Mouse (Mus musculus) CH12.LX (cell line): ENCODE measurements at regions not wholly inside any gene's neighbourhood (a gene's known extent, or its start where the extent isn't known, plus 50 kb on each side); places are given as distances from the start of the nearest gene placed in this dataset.

Experiments
- DNase-seq: peaks from one replicate; pipeline ENCODE4 v3.0.0-alpha.2; 2013; ENCODE audit errors: extremely low read depth
- H3K27ac ChIP-seq: 2 replicates; pipeline ENCODE4 v1.5.1; 2012; ENCODE audit warnings: low read depth, mild to moderate bottlenecking, control low read depth, moderate library complexity; ENCODE audit not compliant: insufficient read depth
- H3K27me3 ChIP-seq: replicated peaks from 2 replicates; pipeline ENCODE3; 2012; ENCODE audit warnings: inconsistent platforms
- H3K36me3 ChIP-seq, 2 experiments: replicated peaks in 1 of 2; 2 replicates each; pipeline versions ENCODE3 to v1.6.1; 2012; ENCODE audit warnings: inconsistent platforms in 1 of 2, low read length in 1 of 2, mild to moderate bottlenecking in 1 of 2, mixed read lengths in 1 of 2, moderate library complexity in 1 of 2; ENCODE audit not compliant: control insufficient read depth in 1 of 2, insufficient read depth in 1 of 2
- H3K4me1 ChIP-seq, 2 experiments: 2 replicates each; pipeline ENCODE4 v1.6.1; 2012; ENCODE audit warnings: inconsistent platforms in 1 of 2, moderate library complexity in 1 of 2; ENCODE audit not compliant: insufficient read depth in 2 of 2, control insufficient read depth in 1 of 2
- H3K4me2 ChIP-seq: 2 replicates; pipeline ENCODE4 v1.6.1; 2012; ENCODE audit warnings: low read depth, mild to moderate bottlenecking, control low read depth; ENCODE audit not compliant: poor library complexity, insufficient read depth, severe bottlenecking
- H3K4me3 ChIP-seq, 3 experiments: fragments of 150-350 bp in 1 of 3; sonication (generic) in 1 of 3; replicated peaks in 1 of 3; 2 replicates each; pipeline versions ENCODE3 to v1.5.1; 2011 to 2012; ENCODE audit warnings: low read depth in 2 of 3, low read length in 2 of 3, mild to moderate bottlenecking in 2 of 3, moderate library complexity in 2 of 3, control low read depth in 1 of 3, improper control_type of control experiment in 1 of 3, inconsistent platforms in 1 of 3, mixed read lengths in 1 of 3; ENCODE audit not compliant: poor library complexity in 1 of 3
- H3K79me2 ChIP-seq: replicated peaks from 2 replicates; pipeline ENCODE4 v1.6.1; 2012; ENCODE audit warnings: mild to moderate bottlenecking, moderate library complexity; ENCODE audit not compliant: control insufficient read depth, poor library complexity, insufficient read depth, severe bottlenecking; ENCODE audit errors: extremely low read depth
- H3K9ac ChIP-seq: 2 replicates; pipeline ENCODE4 v1.6.1; 2012; ENCODE audit warnings: low read depth, mild to moderate bottlenecking, control low read depth, moderate library complexity; ENCODE audit not compliant: insufficient read depth
- H3K9me3 ChIP-seq: replicated peaks from 2 replicates; pipeline ENCODE3; 2012; ENCODE audit warnings: low read length, inconsistent platforms, mixed read lengths
- CHD1 ChIP-seq: IDR thresholded peaks from 2 replicates; pipeline ENCODE4 v1.6.1; 2012; ENCODE audit warnings: low read depth, low read length, improper control_type of control experiment, inconsistent platforms
- CHD2 ChIP-seq: IDR thresholded peaks from 2 replicates; pipeline ENCODE4 v1.6.1; 2011; ENCODE audit warnings: low read length, improper control_type of control experiment
- ETS1 ChIP-seq: conservative IDR thresholded peaks from 2 replicates; pipeline ENCODE4 v1.6.1; 2012; ENCODE audit warnings: low read depth, mild to moderate bottlenecking, inconsistent platforms, low read length, improper control_type of control experiment, moderate library complexity
- IRF4 ChIP-seq: IDR thresholded peaks from 2 replicates; pipeline ENCODE4 v1.6.1; 2014; ENCODE audit warnings: low read depth, mild to moderate bottlenecking, inconsistent platforms, low read length, improper control_type of control experiment
- JUND ChIP-seq: conservative IDR thresholded peaks from 2 replicates; pipeline ENCODE4 v1.6.1; 2011; ENCODE audit warnings: low read depth, low read length, improper control_type of control experiment
- MAFK ChIP-seq: IDR thresholded peaks from 2 replicates; pipeline ENCODE4 v1.6.1; 2011; ENCODE audit warnings: low read length, improper control_type of control experiment; ENCODE audit not compliant: insufficient replicate concordance
- MEF2A ChIP-seq: IDR thresholded peaks from 2 replicates; pipeline ENCODE4 v1.6.1; 2014; ENCODE audit warnings: low read depth, mild to moderate bottlenecking, inconsistent platforms, low read length, improper control_type of control experiment, borderline replicate concordance
- NELFE ChIP-seq: IDR thresholded peaks from 2 replicates; pipeline ENCODE4 v1.6.1; 2011; ENCODE audit warnings: low read depth, low read length, improper control_type of control experiment
- NRF1 ChIP-seq: IDR thresholded peaks from 2 replicates; pipeline ENCODE4 v1.6.1; 2014; ENCODE audit warnings: low read depth, mild to moderate bottlenecking, inconsistent platforms, low read length, improper control_type of control experiment, moderate library complexity
- PAX5 ChIP-seq: IDR thresholded peaks from 2 replicates; pipeline ENCODE4 v1.6.1; 2012; ENCODE audit warnings: low read length, inconsistent platforms, mixed read lengths
- RAD21 ChIP-seq: IDR thresholded peaks from 2 replicates; pipeline ENCODE4 v1.6.1; 2011; ENCODE audit warnings: low read depth, mild to moderate bottlenecking, low read length, improper control_type of control experiment, moderate library complexity
- RCOR1 ChIP-seq: conservative IDR thresholded peaks from 2 replicates; pipeline ENCODE4 v1.6.1; 2012; ENCODE audit warnings: low read depth, mild to moderate bottlenecking, inconsistent platforms, low read length, improper control_type of control experiment
- SIN3A ChIP-seq: IDR thresholded peaks from 2 replicates; pipeline ENCODE4 v1.6.1; 2012; ENCODE audit warnings: low read length, improper control_type of control experiment, inconsistent platforms
- UBTF ChIP-seq: IDR thresholded peaks from 2 replicates; pipeline ENCODE4 v1.6.1; 2012; ENCODE audit warnings: low read depth, mild to moderate bottlenecking, inconsistent platforms, low read length, improper control_type of control experiment, moderate library complexity
- USF1 ChIP-seq: IDR thresholded peaks from 2 replicates; pipeline ENCODE4 v1.6.1; 2014; ENCODE audit warnings: low read depth, mild to moderate bottlenecking, inconsistent platforms, low read length, improper control_type of control experiment
- USF2 ChIP-seq: conservative IDR thresholded peaks from 2 replicates; pipeline ENCODE4 v1.6.1; 2011; ENCODE audit warnings: low read depth, low read length, improper control_type of control experiment
- ZMIZ1 ChIP-seq: IDR thresholded peaks from 2 replicates; pipeline ENCODE4 v1.6.1; 2012; ENCODE audit warnings: low read depth, mild to moderate bottlenecking, inconsistent platforms, low read length, improper control_type of control experiment
- dilution Hi-C: fragments of 300-500 bp; cut with MboI; formaldehyde crosslinking; loops from 2 replicates; pipeline ENCODE4 v1.14.3; 2020; ENCODE audit warnings: low sequenced_read_pairs; ENCODE audit not compliant: extremely low pct_unique_long_range_greater_than_20kb, extremely low pct_ligation_motif_present
- in situ Hi-C: fragments of 300-500 bp; cut with MboI; formaldehyde crosslinking; loops from 3 replicates; pipeline ENCODE4 v1.14.3; 2019; ENCODE audit warnings: low sequenced_read_pairs, low pct_ligation_motif_present, low pct_unique_long_range_greater_than_20kb, mixed read lengths

DNA sequence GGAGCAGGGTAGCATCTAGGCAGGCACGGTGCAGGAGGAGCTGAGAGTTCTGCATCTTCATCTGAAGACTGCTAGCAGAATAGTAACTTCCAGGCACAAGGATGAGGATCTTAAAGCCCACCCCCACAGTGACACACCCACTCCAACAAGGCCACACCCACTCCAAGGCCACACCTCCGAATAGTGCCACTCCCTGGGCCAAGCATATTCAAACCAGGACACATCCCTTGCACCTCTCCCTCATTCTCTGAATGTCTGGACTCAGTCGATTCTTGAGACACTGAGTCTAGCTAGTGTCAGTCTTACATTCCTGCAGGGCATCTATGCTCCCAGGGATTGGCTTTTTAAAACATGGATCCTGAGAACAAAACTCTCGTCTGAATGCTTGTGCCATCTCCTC is 186.7 kb upstream of the Hs6st1 start:
- Histone ChIP-seq H3K79me2 (no peaks in the 10 kb centered on the region), H3K27ac (no peak overlapping the region), H3K9me3 (no peaks in the 10 kb centered on the region), H3K4me1 (no peaks in the 10 kb centered on the region), H3K4me2 (no peak overlapping the region), H3K9ac (no peak overlapping the region), H3K27me3 (no peaks in the 10 kb centered on the region), H3K36me3 (no peaks in the 10 kb centered on the region), H3K4me3 (no peak overlapping the region)
- in situ Hi-C loops (no loop called here), dilution Hi-C loops (no loop called here)
- TF ChIP-seq NRF1 (no peak), IRF4 (no peak), NELFE (no peak), RCOR1 (no peak), JUND (no peak), SIN3A (no peak), ZMIZ1 (no peak), MEF2A (no peak)
- no peak for DNase-seq

GRCm38 (mm10) chr1:35882101-35882500 is 186.1 kb upstream of the Hs6st1 start:
- in situ Hi-C loops: no loop called here
- H3K27ac ChIP-seq: no peak overlapping the region
- no peaks in the 10 kb centered on the region for H3K36me3 ChIP-seq
- dilution Hi-C loops: no loop called here
- no peaks in the 10 kb centered on the region for H3K27me3 ChIP-seq
- DNase-seq: no peak
- H3K4me3 ChIP-seq: no peak overlapping the region
- no peak overlapping the region for H3K4me2 ChIP-seq
- no peaks in the 10 kb centered on the region for H3K4me1 ChIP-seq
- TF ChIP-seq IRF4 (no peak), RAD21 (no peak), CHD1 (no peak), PAX5 (no peak), NELFE (no peak), ETS1 (no peak)
- TF ChIP-seq, all 38 proteins: peak for 0
- Histone ChIP-seq H3K9me3 (no peaks in the 10 kb centered on the region), H3K9ac (no peak overlapping the region), H3K79me2 (no peaks in the 10 kb centered on the region)

- dilution Hi-C loops: no loop called here
- in situ Hi-C loops: no loop called here
- TF ChIP-seq USF1 (peak; percentile 23; the same call in 1 of the 2 replicates), MEF2A (no peak), CHD2 (0 out of 2 replicates have a peak, but pooled peaks have one; percentile 10), UBTF (no peak), SIN3A (no peak), USF2 (no peak), MAFK (no peak), CHD1 (no peak), RCOR1 (no peak)
- TF ChIP-seq, all 38 proteins: peak for 2
- Histone ChIP-seq H3K27ac (no peak overlapping the region), H3K27me3 (no peaks in the 10 kb centered on the region), H3K9me3 (peaks cover 12% of the 10 kb centered on the region), H3K36me3 (no peaks in the 10 kb centered on the region), H3K4me1 (peaks cover 3 to 10% of the 10 kb centered on the region in 2 experiments; a peak in 3 of 4 replicates), H3K79me2 (no peaks in the 10 kb centered on the region), H3K4me3 (peak overlapping the region in 1 of 3 experiments; percentile 9), H3K9ac (no peak overlapping the region), H3K4me2 (peak overlapping the region; percentile 61)
- no peak for DNase-seq
Measured at GRCm38 (mm10) chr1:35889731-35890499, 178.3 kb upstream of the Hs6st1 start.
